Mouse (Mus musculus) left cerebral cortex, postnatal 14 days (tissue): ENCODE measurements around the gene Lrrk1. TPM values are rescaled to one million over a fixed set of nuclear protein-coding genes. Genes with fewer than 3 reads are reported as not detected.
"Not testable (repeated sequence)": the region's sequence is repeated elsewhere in the genome, so short reads cannot be mapped to it uniquely, and the experiment has no call there.

Source experiments
- DNase-seq, 2 experiments: peaks; one replicate each; pipeline ENCODE4 v3.0.0; 2021 to 2022; ENCODE audit warnings: low spot score in 2 of 2, mixed read lengths in 1 of 2
- intact Hi-C: fragments of 180-260 bp; cut with DNase I; formaldehyde crosslinking; loops from one replicate; pipeline ENCODE4 v1.15.1; 2025
- total RNA-seq, 2 experiments: library from RNA; stranded (reverse); gene quantifications; 2 replicates each; pipeline ENCODE4 v1.2.3; 2021

Gene Lrrk1
- total RNA-seq, 2 experiments from 2014 or later, result 3.5 to 4.4 TPM

GRCm38 (mm10) chr7:66218193-66219014 is 169.7 kb downstream of the Lrrk1 start:
- intact Hi-C loops, result no loop called here
- no peak for DNase-seq

GRCm38 (mm10) chr7:66217531-66218094 is 170.5 kb downstream of the Lrrk1 start:
- intact Hi-C loops, result no loop called here
- DNase-seq, result no peak

- no peak for DNase-seq
- intact Hi-C loops, result no loop called here
These were observed 171.1 kb downstream of the Lrrk1 start for GRCm38 (mm10) chr7:66217011-66217410.

GRCm38 (mm10) chr7:66215911-66216310 is 172.2 kb downstream of the Lrrk1 start:
- no peak for DNase-seq
- intact Hi-C loops, result no loop called here

GRCm38 (mm10) chr7:66214477-66214876 is 173.7 kb downstream of the Lrrk1 start:
- intact Hi-C loops, result no loop called here
- DNase-seq, result no peak

GRCm38 (mm10) chr7:66212887-66213286 is 175.3 kb downstream of the Lrrk1 start:
- no peak for DNase-seq
- intact Hi-C loops, result no loop called here

- DNase-seq, result no peak
- intact Hi-C loops, result no loop called here
These were observed 178.2 kb downstream of the Lrrk1 start for GRCm38 (mm10) chr7:66209920-66210319.

- intact Hi-C loops, result no loop called here
- DNase-seq, result no peak
These were observed 186.5 kb downstream of the Lrrk1 start for GRCm38 (mm10) chr7:66201657-66202056.

- no peak for DNase-seq
- intact Hi-C loops, result no loop called here
These were observed 187.2 kb downstream of the Lrrk1 start for GRCm38 (mm10) chr7:66200791-66201450.

- no peak for DNase-seq
- intact Hi-C loops, result no loop called here
These were observed 187.8 kb downstream of the Lrrk1 start for GRCm38 (mm10) chr7:66200383-66200782.

GRCm38 (mm10) chr7:66199391-66199831 is 188.7 kb downstream of the Lrrk1 start:
- intact Hi-C loops, result no loop called here
- peak; percentile 54 to 59 for DNase-seq

GRCm38 (mm10) chr7:66198416-66198815 is 189.7 kb downstream of the Lrrk1 start:
- intact Hi-C loops, result no loop called here
- DNase-seq, result no peak

- peak; percentile 29 to 61 for DNase-seq
- intact Hi-C loops, result no loop called here
These were observed 191.3 kb downstream of the Lrrk1 start for GRCm38 (mm10) chr7:66196609-66197445.

- intact Hi-C loops, result no loop called here
- DNase-seq, result no peak
These were observed 192.3 kb downstream of the Lrrk1 start for GRCm38 (mm10) chr7:66195881-66196280.

GRCm38 (mm10) chr7:66194511-66194910 is 193.6 kb downstream of the Lrrk1 start:
- intact Hi-C loops, result no loop called here
- DNase-seq, result no peak

- intact Hi-C loops, DNase-seq: not testable (repeated sequence)
These were observed 197.8 kb downstream of the Lrrk1 start for GRCm38 (mm10) chr7:66190385-66190784.

- intact Hi-C loops, result no loop called here
- no peak for DNase-seq
These were observed 200.4 kb downstream of the Lrrk1 start for GRCm38 (mm10) chr7:66187581-66188231.

- peak in 1 of 2 experiments; percentile 28 for DNase-seq
- intact Hi-C loops, result no loop called here
These were observed 202.8 kb downstream of the Lrrk1 start for GRCm38 (mm10) chr7:66185370-66185769.

GRCm38 (mm10) chr7:66184026-66184425 is 204.1 kb downstream of the Lrrk1 start:
- no peak for DNase-seq
- intact Hi-C loops, result no loop called here
